Mouse (Mus musculus): Measurements from ENCODE around the gene Atp8b3. TPM values are rescaled to one million over a fixed set of nuclear protein-coding genes. Genes with fewer than 3 reads are reported as not detected.

Gene Atp8b3
- total and polyA plus RNA-seq, 2 experiments, result not detected

DNA sequence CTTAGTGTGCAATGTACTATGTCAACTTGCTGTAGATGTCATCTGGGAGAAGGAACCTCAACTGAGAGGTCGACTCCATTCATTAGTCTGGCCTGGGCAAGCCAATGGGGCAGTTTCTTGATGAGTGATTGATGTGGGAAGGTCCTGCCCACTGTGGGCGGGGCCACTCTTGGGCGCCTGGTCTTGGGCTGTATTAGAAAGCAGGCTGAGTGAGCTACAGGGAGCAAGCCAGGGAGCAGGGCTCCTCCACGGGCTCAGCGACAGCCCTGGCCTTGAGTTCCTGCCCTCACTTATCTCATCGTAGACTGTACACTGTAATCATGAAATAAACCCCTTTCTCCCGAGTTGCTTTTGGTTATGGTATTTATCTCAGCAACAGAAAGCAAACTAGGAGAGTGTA, 5.2 kb downstream of the Atp8b3 start:
- H3K36me3 ChIP-seq (ENCODE audit: control insufficient read depth, insufficient read depth, low read length), result no peaks in the 10 kb centered on the region
- H3K4me3 ChIP-seq (ENCODE audit: insufficient read depth, low read depth, low read length), result no peak overlapping the region
- H3K27ac ChIP-seq (replicated peaks; ENCODE audit: insufficient read depth, low read depth, low read length), result no peak overlapping the region
- H3K79me2 ChIP-seq (ENCODE audit: control insufficient read depth, insufficient read depth, low read length), result no peaks in the 10 kb centered on the region
- H3K4me1 ChIP-seq (ENCODE audit: control insufficient read depth, insufficient read depth, low read length), result no peaks in the 10 kb centered on the region
- H3K27me3 ChIP-seq (ENCODE audit: control insufficient read depth, insufficient read depth, low read length), result no peaks in the 10 kb centered on the region
- no peak for DNase-seq (ENCODE audit: extremely low read depth, low read depth, low spot score)
- TF ChIP-seq POLR2A (IDR thresholded peaks at IDR 0.05; ENCODE audit: extremely low read depth, insufficient read depth, low read length), result no peak
- TF ChIP-seq CTCF (IDR thresholded peaks at IDR 0.05; ENCODE audit: low read depth, low read length), result no peak
- no peak overlapping the region for H3K9ac ChIP-seq (ENCODE audit: low read depth, low read length)
- 14% methylated on average over 7 of the region's 7 CpGs for WGBS

DNA sequence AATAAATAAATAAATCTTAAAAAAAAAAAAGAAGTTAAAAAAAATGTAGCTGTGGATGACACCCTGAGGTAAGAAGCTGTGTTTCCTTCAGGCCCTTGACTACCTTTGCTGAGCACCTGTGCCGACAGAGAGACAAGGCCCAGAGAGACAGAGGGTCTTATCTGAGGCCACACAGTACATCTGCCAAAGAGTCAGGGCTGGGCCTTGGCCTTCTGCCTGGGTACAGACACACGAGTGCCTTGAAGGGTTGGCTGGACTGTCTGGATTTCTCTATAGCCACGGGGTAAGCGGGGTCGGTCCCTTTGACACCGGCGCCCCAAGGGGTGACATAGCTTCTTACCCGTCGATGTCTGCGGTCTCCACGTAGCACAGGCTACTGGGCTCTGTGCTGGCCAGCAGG, 6.1 kb downstream of the Atp8b3 start:
- Histone ChIP-seq H3K4me3 (ENCODE audit: insufficient read depth, low read depth, low read length) (no peak overlapping the region), H3K9ac (ENCODE audit: low read depth, low read length) (no peak overlapping the region), H3K36me3 (ENCODE audit: control insufficient read depth, insufficient read depth, low read length) (no peaks in the 10 kb centered on the region), H3K27ac (replicated peaks; ENCODE audit: insufficient read depth, low read depth, low read length) (no peak overlapping the region), H3K27me3 (ENCODE audit: control insufficient read depth, insufficient read depth, low read length) (no peaks in the 10 kb centered on the region), H3K79me2 (ENCODE audit: control insufficient read depth, insufficient read depth, low read length) (no peaks in the 10 kb centered on the region), H3K4me1 (ENCODE audit: control insufficient read depth, insufficient read depth, low read length) (no peaks in the 10 kb centered on the region)
- TF ChIP-seq POLR2A (IDR thresholded peaks at IDR 0.05; ENCODE audit: extremely low read depth, insufficient read depth, low read length) (no peak), CTCF (IDR thresholded peaks at IDR 0.05; ENCODE audit: low read depth, low read length) (no peak)
- WGBS, result 87% methylated on average over 11 of the region's 11 CpGs
- no peak for DNase-seq (ENCODE audit: extremely low read depth, low read depth, low spot score)

DNA sequence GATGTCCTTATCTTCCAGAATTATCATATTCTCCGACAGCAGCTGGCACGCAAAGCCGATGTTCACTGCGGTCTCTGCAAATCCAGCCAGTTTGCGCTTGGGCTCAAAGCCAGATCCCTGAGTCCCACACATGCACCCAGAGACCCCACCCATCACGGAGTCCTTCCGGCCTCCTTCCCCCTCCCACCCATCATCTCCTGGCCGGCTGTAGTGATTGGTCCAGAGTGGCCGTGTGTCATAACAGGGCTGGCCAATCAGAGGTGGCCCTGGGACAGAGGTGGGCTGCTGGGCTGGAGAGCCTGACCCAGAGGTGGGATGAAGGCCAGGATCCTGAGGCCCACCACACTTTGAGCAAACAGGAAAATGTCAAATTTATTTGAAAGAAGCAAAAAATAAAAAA, 12.8 kb downstream of the Atp8b3 start:
- H3K27me3 ChIP-seq (ENCODE audit: control insufficient read depth, insufficient read depth, low read length), result no peaks in the 10 kb centered on the region
- TF ChIP-seq CTCF (IDR thresholded peaks at IDR 0.05; ENCODE audit: low read depth, low read length) (no peak), POLR2A (IDR thresholded peaks at IDR 0.05; ENCODE audit: extremely low read depth, insufficient read depth, low read length) (no peak)
- no peak overlapping the region for H3K4me3 ChIP-seq (ENCODE audit: insufficient read depth, low read depth, low read length)
- no peaks in the 10 kb centered on the region for H3K4me1 ChIP-seq (ENCODE audit: control insufficient read depth, insufficient read depth, low read length)
- no peaks in the 10 kb centered on the region for H3K79me2 ChIP-seq (ENCODE audit: control insufficient read depth, insufficient read depth, low read length)
- no peaks in the 10 kb centered on the region for H3K36me3 ChIP-seq (ENCODE audit: control insufficient read depth, insufficient read depth, low read length)
- 29% methylated on average over 9 of the region's 9 CpGs for WGBS
- no peak for DNase-seq (ENCODE audit: extremely low read depth, low read depth, low spot score)
- H3K9ac ChIP-seq (ENCODE audit: low read depth, low read length), result no peak overlapping the region
- H3K27ac ChIP-seq (replicated peaks; ENCODE audit: insufficient read depth, low read depth, low read length), result no peak overlapping the region

DNA sequence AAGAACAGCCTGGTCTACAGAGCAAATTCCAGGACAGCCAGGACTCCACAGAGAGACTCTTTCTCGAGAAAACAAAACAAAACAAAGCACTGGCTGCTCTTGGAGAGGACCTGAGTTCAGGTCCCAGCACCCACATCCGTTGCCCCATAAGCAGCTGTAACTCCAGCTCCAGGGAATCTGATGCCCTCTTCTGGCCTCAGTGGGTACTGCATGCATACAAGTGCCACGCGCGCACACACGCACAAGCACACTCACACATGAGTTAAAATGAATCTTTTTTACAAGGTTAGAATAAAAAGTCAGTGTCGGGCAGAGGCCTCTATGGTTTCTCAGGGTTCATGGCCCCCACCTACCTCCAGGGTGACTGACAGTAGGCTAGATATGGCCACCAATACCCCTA, 15.6 kb downstream of the Atp8b3 start:
- no peaks in the 10 kb centered on the region for H3K79me2 ChIP-seq (ENCODE audit: control insufficient read depth, insufficient read depth, low read length)
- no peaks in the 10 kb centered on the region for H3K27me3 ChIP-seq (ENCODE audit: control insufficient read depth, insufficient read depth, low read length)
- no peaks in the 10 kb centered on the region for H3K36me3 ChIP-seq (ENCODE audit: control insufficient read depth, insufficient read depth, low read length)
- H3K27ac ChIP-seq (replicated peaks; ENCODE audit: insufficient read depth, low read depth, low read length), result no peak overlapping the region
- WGBS, result 94% methylated on average over 7 of the region's 7 CpGs
- H3K4me3 ChIP-seq (ENCODE audit: insufficient read depth, low read depth, low read length), result no peak overlapping the region
- H3K9ac ChIP-seq (ENCODE audit: low read depth, low read length), result no peak overlapping the region
- TF ChIP-seq POLR2A (IDR thresholded peaks at IDR 0.05; ENCODE audit: extremely low read depth, insufficient read depth, low read length), result no peak
- TF ChIP-seq CTCF (IDR thresholded peaks at IDR 0.05; ENCODE audit: low read depth, low read length), result peak; percentile 51
- no peak for DNase-seq (ENCODE audit: extremely low read depth, low read depth, low spot score)
- H3K4me1 ChIP-seq (ENCODE audit: control insufficient read depth, insufficient read depth, low read length), result no peaks in the 10 kb centered on the region

DNA sequence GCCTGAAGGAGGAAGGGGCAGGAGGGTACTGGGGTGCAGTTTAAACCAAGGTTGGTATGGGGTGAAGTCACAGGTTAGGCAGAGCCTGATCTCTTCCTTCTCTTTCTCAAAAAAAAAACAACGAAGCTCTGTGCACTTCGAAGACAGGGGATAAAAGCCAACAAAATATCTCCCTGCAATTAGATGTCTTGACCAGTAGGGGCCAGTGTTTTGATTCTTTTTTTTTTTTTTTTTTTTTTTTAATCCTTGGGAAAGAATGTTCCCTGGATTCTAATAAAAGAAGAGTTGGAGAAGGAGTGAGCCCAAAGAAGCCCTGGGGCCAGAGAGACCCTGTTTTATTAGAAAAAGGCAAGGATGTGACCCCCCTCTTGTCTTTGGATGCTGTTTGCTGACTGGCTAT, 19.6 kb downstream of the Atp8b3 start:
- no peak for DNase-seq (ENCODE audit: extremely low read depth, low read depth, low spot score)
- Histone ChIP-seq H3K4me1 (ENCODE audit: control insufficient read depth, insufficient read depth, low read length) (no peaks in the 10 kb centered on the region), H3K36me3 (ENCODE audit: control insufficient read depth, insufficient read depth, low read length) (no peaks in the 10 kb centered on the region), H3K79me2 (ENCODE audit: control insufficient read depth, insufficient read depth, low read length) (no peaks in the 10 kb centered on the region), H3K27ac (replicated peaks; ENCODE audit: insufficient read depth, low read depth, low read length) (no peak overlapping the region), H3K9ac (ENCODE audit: low read depth, low read length) (no peak overlapping the region), H3K27me3 (ENCODE audit: control insufficient read depth, insufficient read depth, low read length) (no peaks in the 10 kb centered on the region), H3K4me3 (ENCODE audit: insufficient read depth, low read depth, low read length) (no peak overlapping the region)
- 72% methylated on average over 2 of the region's 2 CpGs for WGBS
- TF ChIP-seq CTCF (IDR thresholded peaks at IDR 0.05; ENCODE audit: low read depth, low read length) (0 out of 2 replicates have a peak, but pooled peaks have one; percentile 23), POLR2A (IDR thresholded peaks at IDR 0.05; ENCODE audit: extremely low read depth, insufficient read depth, low read length) (no peak)

DNA sequence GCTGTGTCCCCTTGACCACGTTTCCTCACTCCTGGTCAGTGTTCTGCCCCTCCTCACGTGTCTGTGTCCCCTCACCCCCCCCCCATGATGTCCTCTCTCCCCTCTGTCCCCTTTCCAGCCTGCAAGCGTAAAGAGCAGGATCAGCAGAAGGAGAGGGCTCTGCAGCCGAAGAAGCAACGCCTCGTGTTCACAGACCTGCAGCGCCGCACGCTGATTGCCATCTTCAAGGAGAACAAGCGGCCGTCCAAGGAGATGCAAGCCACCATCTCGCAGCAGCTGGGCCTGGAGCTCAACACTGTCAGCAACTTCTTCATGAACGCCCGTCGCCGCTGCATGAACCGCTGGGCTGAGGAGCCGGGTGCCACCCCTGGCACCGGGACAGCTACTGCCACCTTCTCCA, 25.2 kb downstream of the Atp8b3 start:
- no peak for TF ChIP-seq POLR2A (IDR thresholded peaks at IDR 0.05; ENCODE audit: extremely low read depth, insufficient read depth, low read length)
- no peak for TF ChIP-seq CTCF (IDR thresholded peaks at IDR 0.05; ENCODE audit: low read depth, low read length)
- no peak for DNase-seq (ENCODE audit: extremely low read depth, low read depth, low spot score)
- no peak overlapping the region for H3K4me3 ChIP-seq (ENCODE audit: insufficient read depth, low read depth, low read length)
- H3K27ac ChIP-seq (replicated peaks; ENCODE audit: insufficient read depth, low read depth, low read length), result no peak overlapping the region
- 56% methylated on average over 19 of the region's 19 CpGs for WGBS
- H3K27me3 ChIP-seq (ENCODE audit: control insufficient read depth, insufficient read depth, low read length), result no peaks in the 10 kb centered on the region
- H3K9ac ChIP-seq (ENCODE audit: low read depth, low read length), result no peak overlapping the region
- no peaks in the 10 kb centered on the region for H3K36me3 ChIP-seq (ENCODE audit: control insufficient read depth, insufficient read depth, low read length)
- H3K79me2 ChIP-seq (ENCODE audit: control insufficient read depth, insufficient read depth, low read length), result no peaks in the 10 kb centered on the region
- no peaks in the 10 kb centered on the region for H3K4me1 ChIP-seq (ENCODE audit: control insufficient read depth, insufficient read depth, low read length)

Measured in liver, adult 2 months (tissue).